Mouse (Mus musculus): ENCODE results near the gene Dync1i1. TPM values are rescaled to one million over a fixed set of nuclear protein-coding genes. Genes with fewer than 3 reads are reported as not detected.

Dync1i1 gene
- polyA plus RNA-seq, 1 experiment from 2014 or later, result 0.15 TPM

- ATAC-seq (ENCODE audit: low read depth), result no peak
- no peak overlapping the region for H3K27ac ChIP-seq
- no peak overlapping the region for H3K4me2 ChIP-seq
- no peak overlapping the region for H3K4me3 ChIP-seq (replicated peaks)
- no peaks in the 10 kb centered on the region for H3K27me3 ChIP-seq
- H3K4me1 ChIP-seq (replicated peaks), result no peaks in the 10 kb centered on the region
- H3K36me3 ChIP-seq, result no peaks in the 10 kb centered on the region
- H3K9me3 ChIP-seq (replicated peaks), result no peaks in the 10 kb centered on the region
- no peak for DNase-seq
- H3K9ac ChIP-seq, result no peak overlapping the region
These were observed 9.0 kb downstream of the Dync1i1 start for GRCm38 (mm10) chr6:5734398-5734797.

- H3K27ac ChIP-seq, result no peak overlapping the region
- no peak for DNase-seq
- no peak overlapping the region for H3K9ac ChIP-seq
- ATAC-seq (ENCODE audit: low read depth), result no peak
- H3K36me3 ChIP-seq, result no peaks in the 10 kb centered on the region
- H3K4me2 ChIP-seq, result no peak overlapping the region
- no peaks in the 10 kb centered on the region for H3K27me3 ChIP-seq
- no peaks in the 10 kb centered on the region for H3K4me1 ChIP-seq (replicated peaks)
- no peak overlapping the region for H3K4me3 ChIP-seq (replicated peaks)
- H3K9me3 ChIP-seq (replicated peaks), result no peaks in the 10 kb centered on the region
- 50% methylated on average over 1 of the region's 1 CpGs for WGBS (ENCODE audit: insufficient replicate concordance)
These were observed 9.4 kb downstream of the Dync1i1 start for GRCm38 (mm10) chr6:5734862-5735261.

- DNase-seq (no peak), ATAC-seq (ENCODE audit: low read depth) (no peak)
- H3K9ac ChIP-seq, result no peak overlapping the region
- no peaks in the 10 kb centered on the region for H3K27me3 ChIP-seq
- H3K36me3 ChIP-seq, result no peaks in the 10 kb centered on the region
- H3K9me3 ChIP-seq (replicated peaks), result no peaks in the 10 kb centered on the region
- no peak overlapping the region for H3K4me2 ChIP-seq
- no peak overlapping the region for H3K4me3 ChIP-seq (replicated peaks)
- WGBS (ENCODE audit: insufficient replicate concordance), result 70% methylated on average over 7 of the region's 7 CpGs
- no peaks in the 10 kb centered on the region for H3K4me1 ChIP-seq (replicated peaks)
- no peak overlapping the region for H3K27ac ChIP-seq
These were observed 14.3 kb downstream of the Dync1i1 start for GRCm38 (mm10) chr6:5739711-5740110.

- Histone ChIP-seq H3K36me3 (no peaks in the 10 kb centered on the region), H3K9me3 (replicated peaks) (no peaks in the 10 kb centered on the region), H3K4me3 (replicated peaks) (no peak overlapping the region), H3K27me3 (no peaks in the 10 kb centered on the region), H3K9ac (no peak overlapping the region), H3K27ac (no peak overlapping the region), H3K4me1 (replicated peaks) (no peaks in the 10 kb centered on the region), H3K4me2 (no peak overlapping the region)
- DNase-seq (no peak), ATAC-seq (ENCODE audit: low read depth) (no peak)
- 68% methylated on average over 6 of the region's 6 CpGs for WGBS (ENCODE audit: insufficient replicate concordance)
These were observed 16.1 kb downstream of the Dync1i1 start for GRCm38 (mm10) chr6:5741395-5742032.

- Histone ChIP-seq H3K4me1 (replicated peaks) (no peaks in the 10 kb centered on the region), H3K4me3 (replicated peaks) (no peak overlapping the region), H3K27me3 (no peaks in the 10 kb centered on the region), H3K9ac (no peak overlapping the region), H3K27ac (no peak overlapping the region), H3K9me3 (replicated peaks) (no peaks in the 10 kb centered on the region), H3K4me2 (no peak overlapping the region), H3K36me3 (no peaks in the 10 kb centered on the region)
- WGBS (ENCODE audit: insufficient replicate concordance), result 56% methylated on average over 6 of the region's 6 CpGs
- ATAC-seq (ENCODE audit: low read depth), result no peak
- DNase-seq, result no peak
These were observed 24.8 kb downstream of the Dync1i1 start for GRCm38 (mm10) chr6:5750079-5750711.

- 77% methylated on average over 16 of the region's 16 CpGs for WGBS (ENCODE audit: insufficient replicate concordance)
- no peak for DNase-seq
These were observed 26.7 kb downstream of the Dync1i1 start for GRCm38 (mm10) chr6:5752128-5752527.

GRCm38 (mm10) chr6:5752617-5753016 lies 27.2 kb downstream of the Dync1i1 start:
- Histone ChIP-seq H3K4me3 (replicated peaks) (no peak overlapping the region), H3K36me3 (no peaks in the 10 kb centered on the region), H3K9ac (no peak overlapping the region), H3K9me3 (replicated peaks) (no peaks in the 10 kb centered on the region), H3K27me3 (no peaks in the 10 kb centered on the region), H3K4me2 (no peak overlapping the region), H3K4me1 (replicated peaks) (no peaks in the 10 kb centered on the region), H3K27ac (no peak overlapping the region)
- DNase-seq (no peak), ATAC-seq (ENCODE audit: low read depth) (no peak)
- WGBS (ENCODE audit: insufficient replicate concordance), result 60% methylated on average over 5 of the region's 5 CpGs

More at GRCm38 (mm10) chr6:5752128-5752527, 26.7 kb downstream of the Dync1i1 start:
- H3K4me2 ChIP-seq, result no peak overlapping the region
- no peak overlapping the region for H3K4me3 ChIP-seq (replicated peaks)
- no peaks in the 10 kb centered on the region for H3K4me1 ChIP-seq (replicated peaks)
- H3K9ac ChIP-seq, result no peak overlapping the region
- H3K36me3 ChIP-seq, result no peaks in the 10 kb centered on the region
- no peaks in the 10 kb centered on the region for H3K9me3 ChIP-seq (replicated peaks)
- H3K27ac ChIP-seq, result no peak overlapping the region
- H3K27me3 ChIP-seq, result no peaks in the 10 kb centered on the region
- ATAC-seq (ENCODE audit: low read depth), result no peak

GRCm38 (mm10) chr6:5756509-5757130 lies 31.2 kb downstream of the Dync1i1 start:
- H3K4me1 ChIP-seq (replicated peaks), result no peaks in the 10 kb centered on the region
- H3K27ac ChIP-seq, result no peak overlapping the region
- ATAC-seq (ENCODE audit: low read depth) (no peak), DNase-seq (no peak)
- no peak overlapping the region for H3K9ac ChIP-seq
- no peaks in the 10 kb centered on the region for H3K9me3 ChIP-seq (replicated peaks)
- H3K4me2 ChIP-seq, result no peak overlapping the region
- no peaks in the 10 kb centered on the region for H3K36me3 ChIP-seq
- H3K4me3 ChIP-seq (replicated peaks), result no peak overlapping the region
- 60% methylated on average over 5 of the region's 5 CpGs for WGBS (ENCODE audit: insufficient replicate concordance)
- H3K27me3 ChIP-seq, result no peaks in the 10 kb centered on the region

GRCm38 (mm10) chr6:5762943-5763342 lies 37.5 kb downstream of the Dync1i1 start:
- Histone ChIP-seq H3K9me3 (replicated peaks) (no peaks in the 10 kb centered on the region), H3K4me1 (replicated peaks) (no peaks in the 10 kb centered on the region), H3K36me3 (no peaks in the 10 kb centered on the region), H3K4me3 (replicated peaks) (no peak overlapping the region), H3K27ac (no peak overlapping the region), H3K27me3 (no peaks in the 10 kb centered on the region), H3K4me2 (no peak overlapping the region), H3K9ac (no peak overlapping the region)
- DNase-seq (no peak), ATAC-seq (ENCODE audit: low read depth) (peak; percentile 65)
- 32% methylated on average over 2 of the region's 2 CpGs for WGBS (ENCODE audit: insufficient replicate concordance)

GRCm38 (mm10) chr6:5768576-5768975 lies 43.1 kb downstream of the Dync1i1 start:
- Histone ChIP-seq H3K4me2 (no peak overlapping the region), H3K9me3 (replicated peaks) (no peaks in the 10 kb centered on the region), H3K4me3 (replicated peaks) (no peak overlapping the region), H3K27ac (no peak overlapping the region), H3K4me1 (replicated peaks) (no peaks in the 10 kb centered on the region), H3K9ac (no peak overlapping the region), H3K27me3 (no peaks in the 10 kb centered on the region), H3K36me3 (no peaks in the 10 kb centered on the region)
- DNase-seq, result no peak
- WGBS (ENCODE audit: insufficient replicate concordance), result 46% methylated on average over 1 of the region's 1 CpGs
- no peak for ATAC-seq (ENCODE audit: low read depth)

- 70% methylated on average over 4 of the region's 4 CpGs for WGBS (ENCODE audit: insufficient replicate concordance)
- no peaks in the 10 kb centered on the region for H3K4me1 ChIP-seq (replicated peaks)
- H3K36me3 ChIP-seq, result no peaks in the 10 kb centered on the region
- no peak overlapping the region for H3K4me3 ChIP-seq (replicated peaks)
- H3K9ac ChIP-seq, result no peak overlapping the region
- ATAC-seq (ENCODE audit: low read depth), result no peak
- DNase-seq, result no peak
- H3K9me3 ChIP-seq (replicated peaks), result no peaks in the 10 kb centered on the region
- H3K4me2 ChIP-seq, result no peak overlapping the region
- H3K27ac ChIP-seq, result no peak overlapping the region
- no peaks in the 10 kb centered on the region for H3K27me3 ChIP-seq
These were observed 44.8 kb downstream of the Dync1i1 start for GRCm38 (mm10) chr6:5770283-5770682.

- Histone ChIP-seq H3K9me3 (replicated peaks) (no peaks in the 10 kb centered on the region), H3K27me3 (no peaks in the 10 kb centered on the region), H3K4me2 (no peak overlapping the region), H3K27ac (no peak overlapping the region), H3K9ac (no peak overlapping the region), H3K4me3 (replicated peaks) (no peak overlapping the region), H3K4me1 (replicated peaks) (no peaks in the 10 kb centered on the region), H3K36me3 (no peaks in the 10 kb centered on the region)
- WGBS (ENCODE audit: insufficient replicate concordance), result 63% methylated on average over 3 of the region's 3 CpGs
- DNase-seq, result no peak
- ATAC-seq (ENCODE audit: low read depth), result no peak
These were observed 50.0 kb downstream of the Dync1i1 start for GRCm38 (mm10) chr6:5775461-5775860.

Measured in liver, embryonic 13.5 days (tissue).